Mouse (Mus musculus): ENCODE measurements around the gene Stx1b. TPM values are rescaled to one million over a fixed set of nuclear protein-coding genes. Genes with fewer than 3 reads are reported as not detected.
"Not testable (repeated sequence)": the region's sequence is repeated elsewhere in the genome, so short reads cannot be mapped to it uniquely, and the experiment has no call there.

The Stx1b gene
- polyA plus RNA-seq, 1 experiment = 6.9 TPM

GRCm38 (mm10) chr7:127840886-127841285 is 16.5 kb upstream of the Stx1b start:
- Histone ChIP-seq H3K27me3 (ENCODE audit: control insufficient read depth, insufficient read depth, low read length, poor library complexity, severe bottlenecking) (no peaks in the 10 kb centered on the region), H3K9ac (ENCODE audit: low read depth, poor library complexity, severe bottlenecking) (peak overlapping the region; percentile 73), H3K36me3 (ENCODE audit: control insufficient read depth, insufficient read depth, low read length, poor library complexity, severe bottlenecking) (no peaks in the 10 kb centered on the region), H3K4me3 (ENCODE audit: low read depth, low read length) (peak overlapping the region; percentile 63), H3K4me1 (ENCODE audit: control insufficient read depth, insufficient read depth, low read length) (no peaks in the 10 kb centered on the region), H3K27ac (ENCODE audit: insufficient read depth, low read length) (peak overlapping the region; percentile 6; the same call in 1 of the 2 replicates), H3K9me3 (replicated peaks; ENCODE audit: control insufficient read depth, insufficient read depth, low read length, poor library complexity, severe bottlenecking) (no peaks in the 10 kb centered on the region)
- TF ChIP-seq EP300 (IDR thresholded peaks at IDR 0.05; ENCODE audit: insufficient read depth, low read depth, low read length) = no peak
- no peak for TF ChIP-seq POLR2A (IDR thresholded peaks at IDR 0.05; ENCODE audit: insufficient read depth, low read length)
- no peak for TF ChIP-seq CTCF (IDR thresholded peaks at IDR 0.05; ENCODE audit: low read depth, low read length)

- not testable (repeated sequence) for H3K9me3 ChIP-seq (replicated peaks; ENCODE audit: control insufficient read depth, insufficient read depth, low read length, poor library complexity, severe bottlenecking); H3K36me3 ChIP-seq (ENCODE audit: control insufficient read depth, insufficient read depth, low read length, poor library complexity, severe bottlenecking); H3K4me3 ChIP-seq (ENCODE audit: low read depth, low read length); H3K4me1 ChIP-seq (ENCODE audit: control insufficient read depth, insufficient read depth, low read length); H3K27ac ChIP-seq (ENCODE audit: insufficient read depth, low read length); H3K27me3 ChIP-seq (ENCODE audit: control insufficient read depth, insufficient read depth, low read length, poor library complexity, severe bottlenecking); H3K9ac ChIP-seq (ENCODE audit: low read depth, poor library complexity, severe bottlenecking)
Observed at GRCm38 (mm10) chr7:127840031-127840430, 15.7 kb upstream of the Stx1b start.

GRCm38 (mm10) chr7:127837878-127838277 is 13.5 kb upstream of the Stx1b start:
- not testable (repeated sequence) for H3K9ac ChIP-seq (ENCODE audit: low read depth, poor library complexity, severe bottlenecking); H3K4me3 ChIP-seq (ENCODE audit: low read depth, low read length); H3K27ac ChIP-seq (ENCODE audit: insufficient read depth, low read length); H3K4me1 ChIP-seq (ENCODE audit: control insufficient read depth, insufficient read depth, low read length); H3K27me3 ChIP-seq (ENCODE audit: control insufficient read depth, insufficient read depth, low read length, poor library complexity, severe bottlenecking); H3K9me3 ChIP-seq (replicated peaks; ENCODE audit: control insufficient read depth, insufficient read depth, low read length, poor library complexity, severe bottlenecking); H3K36me3 ChIP-seq (ENCODE audit: control insufficient read depth, insufficient read depth, low read length, poor library complexity, severe bottlenecking)

- Histone ChIP-seq H3K27me3 (ENCODE audit: control insufficient read depth, insufficient read depth, low read length, poor library complexity, severe bottlenecking) (no peaks in the 10 kb centered on the region), H3K9ac (ENCODE audit: low read depth, poor library complexity, severe bottlenecking) (no peak overlapping the region), H3K36me3 (ENCODE audit: control insufficient read depth, insufficient read depth, low read length, poor library complexity, severe bottlenecking) (no peaks in the 10 kb centered on the region), H3K4me3 (ENCODE audit: low read depth, low read length) (no peak overlapping the region), H3K4me1 (ENCODE audit: control insufficient read depth, insufficient read depth, low read length) (no peaks in the 10 kb centered on the region), H3K27ac (ENCODE audit: insufficient read depth, low read length) (no peak overlapping the region), H3K9me3 (replicated peaks; ENCODE audit: control insufficient read depth, insufficient read depth, low read length, poor library complexity, severe bottlenecking) (no peaks in the 10 kb centered on the region)
- TF ChIP-seq POLR2A (IDR thresholded peaks at IDR 0.05; ENCODE audit: insufficient read depth, low read length) = no peak
- no peak for TF ChIP-seq EP300 (IDR thresholded peaks at IDR 0.05; ENCODE audit: insufficient read depth, low read depth, low read length)
- no peak for TF ChIP-seq CTCF (IDR thresholded peaks at IDR 0.05; ENCODE audit: low read depth, low read length)
Observed at GRCm38 (mm10) chr7:127837473-127837872, 13.1 kb upstream of the Stx1b start.

GRCm38 (mm10) chr7:127835550-127835949 is 11.2 kb upstream of the Stx1b start:
- no peak overlapping the region for H3K4me3 ChIP-seq (ENCODE audit: low read depth, low read length)
- H3K9me3 ChIP-seq (replicated peaks; ENCODE audit: control insufficient read depth, insufficient read depth, low read length, poor library complexity, severe bottlenecking) = no peaks in the 10 kb centered on the region
- no peaks in the 10 kb centered on the region for H3K27me3 ChIP-seq (ENCODE audit: control insufficient read depth, insufficient read depth, low read length, poor library complexity, severe bottlenecking)
- no peak for TF ChIP-seq EP300 (IDR thresholded peaks at IDR 0.05; ENCODE audit: insufficient read depth, low read depth, low read length)
- no peak for TF ChIP-seq POLR2A (IDR thresholded peaks at IDR 0.05; ENCODE audit: insufficient read depth, low read length)
- no peak for TF ChIP-seq CTCF (IDR thresholded peaks at IDR 0.05; ENCODE audit: low read depth, low read length)
- H3K27ac ChIP-seq (ENCODE audit: insufficient read depth, low read length) = no peak overlapping the region
- H3K4me1 ChIP-seq (ENCODE audit: control insufficient read depth, insufficient read depth, low read length) = no peaks in the 10 kb centered on the region
- no peaks in the 10 kb centered on the region for H3K36me3 ChIP-seq (ENCODE audit: control insufficient read depth, insufficient read depth, low read length, poor library complexity, severe bottlenecking)
- H3K9ac ChIP-seq (ENCODE audit: low read depth, poor library complexity, severe bottlenecking) = no peak overlapping the region

GRCm38 (mm10) chr7:127823236-127824171 is 845 bp downstream of the Stx1b start:
- no peak overlapping the region for H3K27ac ChIP-seq (ENCODE audit: insufficient read depth, low read length)
- H3K4me3 ChIP-seq (ENCODE audit: low read depth, low read length) = peak overlapping the region; percentile 78
- no peaks in the 10 kb centered on the region for H3K36me3 ChIP-seq (ENCODE audit: control insufficient read depth, insufficient read depth, low read length, poor library complexity, severe bottlenecking)
- H3K27me3 ChIP-seq (ENCODE audit: control insufficient read depth, insufficient read depth, low read length, poor library complexity, severe bottlenecking) = no peaks in the 10 kb centered on the region
- no peaks in the 10 kb centered on the region for H3K9me3 ChIP-seq (replicated peaks; ENCODE audit: control insufficient read depth, insufficient read depth, low read length, poor library complexity, severe bottlenecking)
- peaks cover 2% of the 10 kb centered on the region for H3K4me1 ChIP-seq (ENCODE audit: control insufficient read depth, insufficient read depth, low read length)
- H3K9ac ChIP-seq (ENCODE audit: low read depth, poor library complexity, severe bottlenecking) = peak overlapping the region; percentile 61
- TF ChIP-seq POLR2A (IDR thresholded peaks at IDR 0.05; ENCODE audit: insufficient read depth, low read length) (no peak), EP300 (IDR thresholded peaks at IDR 0.05; ENCODE audit: insufficient read depth, low read depth, low read length) (no peak), CTCF (IDR thresholded peaks at IDR 0.05; ENCODE audit: low read depth, low read length) (peak; percentile 18)
